ENCODE assay signal across 10 mouse cellular contexts in genomic region chr4:12655457-12656228, GRCm38 (mm10).
DNase-seq lines count a peak whose midpoint lies in the region; ATAC-seq and TF ChIP-seq lines count a peak whose summit lies in the region.
"Had no signal": no experiment of that assay in that cellular context is flagged by ENCODE, and none has a peak within 500 bp of the region (broad histone marks: within the 10 kb centered on the region; RNA-seq: fewer than 3 reads in every experiment).

No protein-coding gene starts in this region.

- no peaks in the 10 kb centered on the region for H3K36me3 ChIP-seq in liver, embryonic 16.5 days (ENCODE audit: control insufficient read depth, insufficient read depth)
- H3K36me3 ChIP-seq: limb, embryonic 15.5 days had no signal

- no peak overlapping the region for H3K27ac ChIP-seq in left cerebral cortex, adult 2 months
- H3K27ac ChIP-seq in liver, embryonic 16.5 days (ENCODE audit: low read length): no peak overlapping the region
- H3K27ac ChIP-seq: limb, embryonic 15.5 days had no signal

- no peaks in the 10 kb centered on the region for H3K4me1 ChIP-seq in liver, embryonic 16.5 days (ENCODE audit: control insufficient read depth, low read depth, low read length)

- H3K4me2 ChIP-seq in liver, embryonic 16.5 days (ENCODE audit: low read depth, low read length): 0 out of 2 replicates have a peak overlapping the region, but pooled peaks have one; percentile 27
- H3K4me2 ChIP-seq: limb, embryonic 15.5 days had no signal

- no peak for ATAC-seq in liver, embryonic 16.5 days (ENCODE audit: low read depth)

- no peak overlapping the region for H3K4me3 ChIP-seq in left cerebral cortex, adult 2 months
- no peak overlapping the region for H3K4me3 ChIP-seq in liver, embryonic 16.5 days (ENCODE audit: low read depth, low read length)
- H3K4me3 ChIP-seq: erythroblast, embryonic 14.5 days; limb, embryonic 15.5 days had no signal

- no peaks in the 10 kb centered on the region for H3K27me3 ChIP-seq in liver, embryonic 16.5 days (ENCODE audit: control insufficient read depth, insufficient read depth, low read depth, low read length)
- H3K27me3 ChIP-seq: limb, embryonic 15.5 days had no signal

- H3K9ac ChIP-seq in liver, embryonic 16.5 days (ENCODE audit: low read depth, low read length): no peak overlapping the region
- H3K9ac ChIP-seq: limb, embryonic 15.5 days had no signal

- intact Hi-C loops in left cerebral cortex, postnatal 4 days (cut with DNase I): no loop called here
- intact Hi-C loops in left cerebral cortex, adult 2 months (cut with DNase I): no loop called here

- no peak for TF ChIP-seq CTCF in left cerebral cortex, adult 2 months (IDR thresholded peaks at IDR 0.05)

- WGBS in liver, embryonic 16.5 days (ENCODE audit: insufficient replicate concordance): 34% methylated on average over 13 of the region's 13 CpGs

- H3K9me3 ChIP-seq in liver, embryonic 16.5 days (replicated peaks; ENCODE audit: control insufficient read depth, low read length): no peaks in the 10 kb centered on the region
- H3K9me3 ChIP-seq: limb, embryonic 15.5 days had no signal

- DNase-seq in cerebellum, postnatal 10 days: peak; percentile 49 to 52
- DNase-seq in cerebellum, adult 11 months: no peak
- peak; percentile 3 for DNase-seq in left cerebral cortex, postnatal 4 days
- no peak for DNase-seq in left cerebral cortex, adult 2 months (ENCODE audit: extremely low spot score in 1 of 2, low spot score in 2 of 2)
- peak; percentile 48 for DNase-seq in retina, postnatal 1 day
- DNase-seq in left cerebral cortex, adult 11 months (ENCODE audit: low spot score): no peak
- no peak for DNase-seq in spleen, adult 18-20 months

Comparison
In these comparisons a context has a peak if more than half of its experiments do, and no peak if none do; other contexts are left out.
1. DNase-seq: peak in cerebellum, postnatal 10 days (2 of 2), left cerebral cortex, postnatal 4 days (single experiment) and retina, postnatal 1 day (single experiment); none in cerebellum, adult 11 months (single experiment), left cerebral cortex, adult 2 months (0 of 2), left cerebral cortex, adult 11 months (single experiment) and spleen, adult 18-20 months (0 of 2).